Mouse (Mus musculus): Measurements from ENCODE around the gene Cdc25a.

DNA sequence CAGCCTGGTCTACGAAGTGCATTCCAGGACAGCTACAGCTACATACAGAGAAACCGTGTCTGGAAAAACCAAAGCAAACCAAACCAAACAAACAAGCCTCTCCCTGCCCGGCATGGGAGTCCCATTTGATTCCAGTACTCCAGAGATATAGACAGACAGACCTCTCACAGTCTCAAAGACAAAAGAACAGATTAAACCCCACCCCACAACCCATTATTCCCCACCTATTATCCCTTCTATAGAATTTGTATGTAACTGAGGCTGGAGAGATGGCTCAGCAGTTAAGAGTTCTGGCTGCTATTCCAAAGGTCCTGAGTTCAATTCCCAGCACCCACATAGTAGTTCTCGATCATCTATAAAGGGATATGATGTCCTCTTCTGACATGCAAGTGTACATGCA, 34.5 kb downstream of the Cdc25a start:
- TF ChIP-seq CTCF (IDR thresholded peaks at IDR 0.05; ENCODE audit: borderline replicate concordance, insufficient read depth, low read length) (no peak), POLR2A (IDR thresholded peaks at IDR 0.05; ENCODE audit: low read depth, low read length) (no peak)

All from embryonic fibroblast, embryonic 13.5 days (primary cell).